Mouse (Mus musculus) heart, adult 9 months (tissue): ENCODE measurements around the gene Defb26.

Source experiments
- DNase-seq, 2 experiments: peaks; one replicate each; pipeline ENCODE4 v3.0.0; 2022; ENCODE audit warnings: low spot score in 2 of 2

Gene Defb26

GRCm38 (mm10) chr2:152511592-152511991, at the start of gene Defb26:
Gene Defb26, minus strand, starts transcription at chr2:152511692.
- DNase-seq = no peak

- no peak for DNase-seq
These were observed 45.2 kb upstream of the Defb26 start for GRCm38 (mm10) chr2:152556655-152557054.

- peak; percentile 12 to 28 for DNase-seq
These were observed 42.4 kb upstream of the Defb26 start for GRCm38 (mm10) chr2:152553774-152554423.

GRCm38 (mm10) chr2:152548124-152548523, 36.6 kb upstream of the Defb26 start:
- DNase-seq = no peak

- DNase-seq = no peak
These were observed 33.2 kb upstream of the Defb26 start for GRCm38 (mm10) chr2:152544691-152545090.

- DNase-seq = no peak
These were observed 32.0 kb upstream of the Defb26 start for GRCm38 (mm10) chr2:152543478-152543877.

GRCm38 (mm10) chr2:152542897-152543296, 31.4 kb upstream of the Defb26 start:
- DNase-seq = no peak

- DNase-seq = no peak
These were observed 30.5 kb upstream of the Defb26 start for GRCm38 (mm10) chr2:152541979-152542378.

GRCm38 (mm10) chr2:152539944-152540710, 28.6 kb upstream of the Defb26 start, which contains the start of gene Defb29:
Gene Defb29, minus strand, starts transcription at chr2:152540098.
- no peak for DNase-seq

- no peak for DNase-seq
These were observed 6.5 kb upstream of the Defb26 start, which contains the start of gene Defb28 for GRCm38 (mm10) chr2:152517981-152518380. Gene Defb28, plus strand, starts transcription at chr2:152518255.

- no peak for DNase-seq
These were observed 4.6 kb upstream of the Defb26 start for GRCm38 (mm10) chr2:152516084-152516483.

- no peak for DNase-seq
These were observed 7.5 kb downstream of the Defb26 start for GRCm38 (mm10) chr2:152503950-152504349.

- DNase-seq = no peak
These were observed 10.6 kb downstream of the Defb26 start for GRCm38 (mm10) chr2:152500863-152501229.

GRCm38 (mm10) chr2:152500204-152500862, 11.2 kb downstream of the Defb26 start:
- DNase-seq = no peak

GRCm38 (mm10) chr2:152498020-152498419, 13.5 kb downstream of the Defb26 start:
- DNase-seq = no peak

GRCm38 (mm10) chr2:152493151-152493550, 18.3 kb downstream of the Defb26 start:
- no peak for DNase-seq

GRCm38 (mm10) chr2:152490038-152490437, 21.5 kb downstream of the Defb26 start, which contains the start of gene Defb22:
Gene Defb22, minus strand, starts transcription at chr2:152490138.
- no peak for DNase-seq

- no peak for DNase-seq
These were observed 24.5 kb downstream of the Defb26 start for GRCm38 (mm10) chr2:152487024-152487423.

- DNase-seq = no peak
These were observed 29.8 kb downstream of the Defb26 start for GRCm38 (mm10) chr2:152481726-152482125.

- no peak for DNase-seq
These were observed 30.6 kb downstream of the Defb26 start for GRCm38 (mm10) chr2:152480881-152481280.

- DNase-seq = no peak
These were observed 34.7 kb downstream of the Defb26 start, which contains the start of gene Defb20 for GRCm38 (mm10) chr2:152476763-152477162. Gene Defb20, plus strand, starts transcription at chr2:152477063.

GRCm38 (mm10) chr2:152472434-152472833, 39.1 kb downstream of the Defb26 start:
- no peak for DNase-seq
